Mouse (Mus musculus): ENCODE data around the gene Akt1s1.

Akt1s1 gene

DNA sequence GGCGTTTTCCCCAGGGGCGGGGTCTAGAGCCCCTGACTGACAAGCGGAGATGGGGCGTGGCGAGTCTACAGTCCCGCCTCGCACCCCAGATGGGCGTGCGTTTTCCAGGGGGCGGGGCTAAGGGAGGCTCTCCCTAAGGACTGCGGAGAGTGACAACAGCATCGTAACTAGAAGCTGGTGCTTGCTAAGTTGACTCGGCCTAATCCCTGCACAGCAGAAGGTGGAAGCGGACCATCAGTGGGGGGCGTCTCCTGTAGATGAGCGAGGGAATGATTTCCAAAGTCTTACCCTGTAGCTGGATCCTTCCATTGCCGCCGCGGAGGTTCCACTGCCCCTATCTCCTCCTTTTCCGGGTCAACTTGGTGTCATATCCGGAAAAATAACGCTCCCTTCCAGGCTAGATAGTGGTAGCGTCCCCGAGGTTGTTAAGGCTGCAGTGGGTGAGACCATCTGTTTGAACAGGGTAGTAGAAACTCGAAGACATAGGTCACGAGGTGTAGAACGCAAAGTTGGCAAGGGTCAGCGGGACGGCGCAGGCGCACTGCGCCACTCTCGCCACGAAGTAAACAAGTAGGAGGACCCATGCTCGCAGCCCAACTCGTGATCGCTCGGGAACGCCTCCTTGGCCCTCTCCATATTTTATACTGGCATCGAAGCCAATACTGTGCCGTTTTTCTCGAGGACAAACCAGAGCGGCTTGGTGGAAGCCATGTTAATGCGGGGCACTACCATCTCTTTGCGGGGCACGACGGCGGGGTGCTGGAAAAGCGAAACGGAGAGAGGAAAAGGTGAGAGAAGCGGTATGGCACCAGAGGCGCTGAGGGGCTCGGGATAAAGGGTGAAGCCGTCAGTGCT, at the start of gene Akt1s1, which contains the start of gene Tbc1d17:
Gene Akt1s1 (plus strand): TSS at position 431 of the 855 bp plus-strand sequence.
Gene Tbc1d17 (minus strand): TSS at position 519 of the 855 bp plus-strand sequence.
- DNase-seq (ENCODE audit: low spot score) = peak; percentile 99

GRCm38 (mm10) chr7:44808927-44809326, 39.9 kb upstream of the Akt1s1 start:
- DNase-seq (ENCODE audit: low spot score) = no peak

GRCm38 (mm10) chr7:44809466-44809865, 39.3 kb upstream of the Akt1s1 start:
- no peak for DNase-seq (ENCODE audit: low spot score)

DNA sequence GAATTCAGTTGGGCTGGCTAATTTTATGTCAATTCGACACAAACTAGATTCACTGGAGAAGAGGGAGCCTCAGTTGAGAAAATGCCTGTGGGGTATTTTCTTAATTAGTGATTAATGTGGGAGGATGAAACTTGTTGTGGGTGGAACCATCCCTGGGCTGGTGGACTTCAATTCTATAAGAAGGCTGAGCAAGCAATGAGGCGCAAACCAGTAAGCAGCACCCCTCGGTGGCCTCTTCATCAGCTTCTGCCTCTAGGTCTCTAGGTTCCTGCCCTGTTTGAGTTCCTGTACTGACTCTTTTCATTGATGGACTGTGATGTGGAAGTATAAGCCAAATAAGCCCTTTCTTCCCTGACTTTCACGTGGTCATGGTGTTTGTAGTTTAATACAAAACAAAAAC, 38.4 kb upstream of the Akt1s1 start:
- no peak for DNase-seq (ENCODE audit: low spot score)

- peak; percentile 2 for DNase-seq (ENCODE audit: low spot score)
Measured at GRCm38 (mm10) chr7:44810819-44811557, 37.8 kb upstream of the Akt1s1 start.

- DNase-seq (ENCODE audit: low spot score) = peak; percentile 4
Measured at GRCm38 (mm10) chr7:44812651-44813325, 36.0 kb upstream of the Akt1s1 start.

DNA sequence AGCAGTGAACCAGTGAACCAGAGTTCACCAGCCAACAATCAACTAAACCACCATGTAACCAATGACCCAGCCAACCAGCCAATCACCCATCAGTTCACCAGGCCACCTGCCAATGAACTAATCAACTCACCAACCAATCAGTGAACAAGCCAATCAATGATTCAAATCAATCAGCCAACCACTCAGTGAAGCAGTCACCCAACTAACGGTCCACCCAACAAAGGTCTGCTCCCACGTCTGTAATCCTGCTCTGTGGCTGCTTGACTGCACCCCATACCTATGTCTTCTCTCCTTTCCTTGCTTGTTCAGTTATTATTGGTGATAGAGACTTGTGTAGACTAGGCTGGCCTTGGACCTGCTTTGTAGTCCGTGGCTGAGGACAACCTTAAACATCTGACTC, 34.8 kb upstream of the Akt1s1 start:
- peak; percentile 1 for DNase-seq (ENCODE audit: low spot score)

GRCm38 (mm10) chr7:44814423-44814822, 34.4 kb upstream of the Akt1s1 start:
- DNase-seq (ENCODE audit: low spot score) = no peak

DNA sequence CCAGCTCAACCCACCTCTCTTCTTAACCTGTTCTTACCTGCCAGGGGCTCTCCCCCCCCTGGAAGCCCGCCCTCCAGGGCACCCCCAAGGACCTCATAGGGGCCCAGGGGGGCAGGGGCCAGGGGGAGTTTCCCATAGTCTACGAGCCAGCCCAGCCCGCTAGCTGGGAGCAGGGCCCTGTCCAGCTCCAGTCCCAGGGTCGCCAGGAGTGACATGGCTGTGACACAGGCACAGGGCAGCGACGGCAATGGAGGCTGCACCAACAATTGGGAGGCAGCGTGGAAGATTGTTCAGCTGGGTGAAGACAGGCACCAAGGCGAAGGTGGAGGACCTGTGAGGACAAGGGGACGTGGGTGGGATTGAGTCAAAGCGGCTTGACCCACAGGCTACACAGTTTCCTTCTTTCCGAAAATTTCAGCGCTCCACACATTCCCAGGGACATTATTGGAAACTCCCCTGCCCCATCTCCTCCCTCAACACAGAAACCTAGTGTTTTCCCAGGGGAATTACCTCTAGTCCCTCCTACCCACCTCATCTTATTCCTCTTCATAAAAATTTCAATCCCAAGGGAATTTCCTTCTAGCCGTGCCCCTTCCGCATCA, 33.7 kb upstream of the Akt1s1 start:
- DNase-seq (ENCODE audit: low spot score) = peak; percentile 4

GRCm38 (mm10) chr7:44815721-44816469, 32.9 kb upstream of the Akt1s1 start, which contains the start of the genes Nup62 and Il4i1:
Gene Nup62 (plus strand): TSS chr7:44816088.
Gene Il4i1 (plus strand): TSS chr7:44816387.
- peak; percentile 99 for DNase-seq (ENCODE audit: low spot score)

DNA sequence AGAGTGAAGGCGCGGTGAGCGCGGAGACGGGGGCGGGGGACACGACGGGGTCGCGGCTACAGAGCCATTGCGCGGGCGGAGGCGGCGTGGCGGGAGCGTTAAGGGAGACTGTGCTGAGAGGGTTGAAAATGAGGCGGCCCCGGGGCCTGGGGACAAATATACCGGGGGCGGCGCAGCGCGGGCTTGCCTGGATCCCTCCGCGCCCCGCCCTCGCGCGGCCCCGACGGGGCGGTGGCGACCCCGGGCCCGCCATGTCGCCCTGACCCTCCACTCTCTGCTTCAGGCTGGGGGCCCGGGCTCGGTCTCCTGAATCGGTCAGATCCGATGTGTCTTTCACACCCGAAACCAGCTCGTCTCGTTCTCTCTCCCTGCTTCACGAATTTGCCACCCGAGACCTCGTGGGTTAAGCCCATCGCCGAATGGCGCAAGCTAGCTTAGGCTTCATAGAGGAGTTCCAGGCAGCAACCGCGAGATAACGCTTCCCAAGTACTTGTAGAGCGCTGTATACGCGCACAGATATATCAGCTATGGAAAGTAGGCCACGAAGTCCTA, 32.2 kb upstream of the Akt1s1 start, which contains the start of gene Atf5:
Gene Atf5 (minus strand): TSS at position 189 of the 552 bp plus-strand sequence.
- DNase-seq (ENCODE audit: low spot score) = peak; percentile 68

GRCm38 (mm10) chr7:44817441-44817840, 31.4 kb upstream of the Akt1s1 start:
- DNase-seq (ENCODE audit: low spot score) = no peak

DNA sequence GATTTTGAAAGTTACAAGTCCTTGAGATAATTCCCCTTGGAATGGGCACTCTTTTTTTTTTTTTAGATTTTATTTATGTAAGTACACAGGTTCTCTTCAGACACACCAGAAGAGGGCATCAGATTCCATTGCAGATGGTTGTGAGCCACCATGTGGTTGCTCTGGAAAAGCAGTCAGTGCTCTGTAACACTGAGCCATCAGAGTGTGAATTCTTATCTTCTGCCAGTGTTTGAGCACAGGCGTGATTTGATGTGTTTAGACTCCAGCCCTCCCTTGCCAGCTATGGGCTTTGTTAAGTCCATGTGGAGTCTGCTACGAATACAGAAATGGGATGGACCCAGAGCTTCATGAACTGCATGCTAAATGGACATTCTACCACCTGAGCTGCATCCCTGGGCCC, 30.6 kb upstream of the Akt1s1 start:
- peak; percentile 8 for DNase-seq (ENCODE audit: low spot score)

DNA sequence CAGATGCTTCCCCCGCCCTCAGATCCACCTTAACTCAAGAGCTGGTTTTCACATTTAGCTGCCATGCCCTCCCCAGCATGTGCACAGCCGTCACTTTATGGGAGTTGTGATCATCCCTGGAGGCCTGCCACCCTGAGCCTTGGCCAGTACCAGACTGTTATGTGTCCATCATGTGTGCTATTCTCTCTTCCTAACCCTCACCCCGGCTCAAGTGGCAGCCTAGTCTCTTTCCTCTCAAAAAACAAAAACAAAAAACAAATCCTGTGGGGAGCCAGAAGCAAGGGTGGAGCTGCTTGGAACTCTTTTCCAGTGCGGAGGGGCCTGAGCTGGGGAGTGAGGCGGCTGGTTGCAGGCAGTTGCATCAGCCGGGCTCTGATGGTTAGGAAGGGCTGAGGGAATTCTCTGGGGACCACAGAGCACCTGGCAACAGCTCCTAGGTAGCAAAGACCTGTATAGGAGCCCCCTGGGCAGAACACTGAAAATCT, 30.0 kb upstream of the Akt1s1 start:
- peak; percentile 72 for DNase-seq (ENCODE audit: low spot score)

- peak; percentile 1 for DNase-seq (ENCODE audit: low spot score)
Measured at GRCm38 (mm10) chr7:44819391-44819790, 29.4 kb upstream of the Akt1s1 start.

DNA sequence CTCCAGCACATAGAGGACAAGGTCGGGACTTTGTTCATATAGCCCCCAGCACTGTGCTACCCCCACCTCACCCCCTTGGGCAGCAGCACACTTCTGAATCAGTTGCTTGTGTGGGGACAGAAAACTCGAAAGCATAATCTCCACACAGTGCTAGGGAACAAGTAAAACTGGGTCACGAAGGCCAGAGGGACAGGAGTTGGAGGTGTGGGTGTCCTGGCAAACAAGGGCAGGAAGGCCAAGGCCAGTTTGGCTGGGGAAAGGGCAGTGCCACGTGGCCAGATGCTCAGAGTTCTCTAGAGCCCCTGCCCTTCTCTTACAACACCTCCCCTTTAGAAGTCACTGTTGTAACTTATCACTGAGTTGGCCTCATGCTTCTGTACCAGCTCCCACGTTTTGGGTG, 28.9 kb upstream of the Akt1s1 start:
- peak; percentile 2 for DNase-seq (ENCODE audit: low spot score)

DNA sequence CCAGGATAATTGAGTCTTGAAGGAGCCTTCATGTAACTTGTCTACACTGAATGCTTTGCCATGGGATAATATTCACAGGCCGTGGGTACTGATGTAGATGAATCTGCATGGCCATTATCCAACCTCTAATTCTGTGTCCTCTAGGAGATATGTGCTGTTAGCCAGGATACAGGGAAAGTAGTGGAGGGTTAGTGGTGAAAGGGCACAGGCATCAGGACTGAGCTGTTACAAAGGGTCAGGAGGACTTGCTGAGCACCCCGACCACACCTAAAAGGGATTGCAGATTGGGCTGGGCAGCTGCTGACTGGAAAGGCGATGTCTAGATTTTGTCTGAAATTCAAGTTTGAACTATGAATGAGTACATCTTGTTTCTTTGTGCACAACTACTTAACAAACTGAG, 28.3 kb upstream of the Akt1s1 start:
- DNase-seq (ENCODE audit: low spot score) = peak; percentile 1

GRCm38 (mm10) chr7:44821666-44822448, 26.9 kb upstream of the Akt1s1 start:
- DNase-seq (ENCODE audit: low spot score) = peak; percentile 2

GRCm38 (mm10) chr7:44823409-44823808, 25.4 kb upstream of the Akt1s1 start:
- no peak for DNase-seq (ENCODE audit: low spot score)

- peak; percentile 81 for DNase-seq (ENCODE audit: low spot score)
Measured at GRCm38 (mm10) chr7:44824872-44825271, 23.9 kb upstream of the Akt1s1 start.

All from urinary bladder, postnatal 14 days (tissue).